Mouse (Mus musculus) lung, postnatal 14 days (tissue): ENCODE measurements around the gene D930007J09Rik.

ENCODE experiments used
- DNase-seq: peaks from one replicate; pipeline ENCODE4 v3.0.0; 2021

Gene D930007J09Rik

GRCm38 (mm10) chr13:32802259-32803081 is at the start of gene D930007J09Rik:
D930007J09Rik (minus strand) TSS chr13:32802849.
- peak; percentile 41 for DNase-seq

GRCm38 (mm10) chr13:32851967-32852366 is 49.3 kb upstream of the D930007J09Rik start:
- peak; percentile 54 for DNase-seq

- peak; percentile 77 for DNase-seq
These were observed 48.2 kb upstream of the D930007J09Rik start, which contains the start of gene Serpinb1a for GRCm38 (mm10) chr13:32850668-32851404. Serpinb1a (minus strand) TSS chr13:32851185.

- DNase-seq, result no peak
These were observed 47.5 kb upstream of the D930007J09Rik start for GRCm38 (mm10) chr13:32850156-32850555.

- DNase-seq, result no peak
These were observed 47.0 kb upstream of the D930007J09Rik start for GRCm38 (mm10) chr13:32849531-32850123.

- no peak for DNase-seq
These were observed 46.4 kb upstream of the D930007J09Rik start for GRCm38 (mm10) chr13:32849092-32849491.

GRCm38 (mm10) chr13:32846221-32846620 is 43.6 kb upstream of the D930007J09Rik start:
- no peak for DNase-seq

- no peak for DNase-seq
These were observed 38.7 kb upstream of the D930007J09Rik start for GRCm38 (mm10) chr13:32841349-32841748.

- DNase-seq, result no peak
These were observed 36.7 kb upstream of the D930007J09Rik start for GRCm38 (mm10) chr13:32839314-32839713.

GRCm38 (mm10) chr13:32834513-32834912 is 31.9 kb upstream of the D930007J09Rik start:
- DNase-seq, result no peak

GRCm38 (mm10) chr13:32833237-32833636 is 30.6 kb upstream of the D930007J09Rik start:
- no peak for DNase-seq

GRCm38 (mm10) chr13:32832776-32833175 is 30.1 kb upstream of the D930007J09Rik start:
- DNase-seq, result no peak

GRCm38 (mm10) chr13:32831505-32832273 is 29.0 kb upstream of the D930007J09Rik start:
- no peak for DNase-seq

GRCm38 (mm10) chr13:32828886-32829285 is 26.2 kb upstream of the D930007J09Rik start:
- DNase-seq, result no peak

- DNase-seq, result peak; percentile 77
These were observed 25.3 kb upstream of the D930007J09Rik start for GRCm38 (mm10) chr13:32827951-32828350.

GRCm38 (mm10) chr13:32827111-32827822 is 24.6 kb upstream of the D930007J09Rik start:
- DNase-seq, result no peak

- no peak for DNase-seq
These were observed 22.9 kb upstream of the D930007J09Rik start for GRCm38 (mm10) chr13:32825546-32825945.

GRCm38 (mm10) chr13:32824377-32825330 is 22.0 kb upstream of the D930007J09Rik start:
- no peak for DNase-seq

GRCm38 (mm10) chr13:32823126-32823525 is 20.5 kb upstream of the D930007J09Rik start:
- no peak for DNase-seq

GRCm38 (mm10) chr13:32821671-32822070 is 19.0 kb upstream of the D930007J09Rik start:
- DNase-seq, result no peak

- no peak for DNase-seq
These were observed 17.3 kb upstream of the D930007J09Rik start for GRCm38 (mm10) chr13:32819926-32820325.
